Mouse (Mus musculus) cerebellum, postnatal 10 days (tissue): ENCODE data around the gene Rilpl1.
"Not testable (repeated sequence)": the region's sequence is repeated elsewhere in the genome, so short reads cannot be mapped to it uniquely, and the experiment has no call there.

Experiments used
- DNase-seq, 2 experiments: peaks; one replicate each; pipeline ENCODE4 v3.0.0; 2021; ENCODE audit warnings: mixed read lengths in 2 of 2

The Rilpl1 gene

GRCm38 (mm10) chr5:124529191-124529651 is 2.0 kb downstream of the Rilpl1 start:
- DNase-seq: no peak

- no peak for DNase-seq
Measured at GRCm38 (mm10) chr5:124528791-124529190, 2.4 kb downstream of the Rilpl1 start.

GRCm38 (mm10) chr5:124528351-124528750 is 2.8 kb downstream of the Rilpl1 start:
- DNase-seq: no peak

GRCm38 (mm10) chr5:124524943-124525342 is 6.2 kb downstream of the Rilpl1 start:
- no peak for DNase-seq

GRCm38 (mm10) chr5:124523032-124523431 is 8.2 kb downstream of the Rilpl1 start:
- no peak for DNase-seq

GRCm38 (mm10) chr5:124521588-124521987 is 9.6 kb downstream of the Rilpl1 start:
- DNase-seq: no peak

- no peak for DNase-seq
Measured at GRCm38 (mm10) chr5:124518648-124519047, 12.5 kb downstream of the Rilpl1 start.

- DNase-seq: no peak
Measured at GRCm38 (mm10) chr5:124515789-124516188, 15.4 kb downstream of the Rilpl1 start.

- DNase-seq: no peak
Measured at GRCm38 (mm10) chr5:124510536-124511050, 20.6 kb downstream of the Rilpl1 start.

GRCm38 (mm10) chr5:124509742-124510237 is 21.4 kb downstream of the Rilpl1 start:
- peak in 1 of 2 experiments; percentile 27 for DNase-seq

- no peak for DNase-seq
Measured at GRCm38 (mm10) chr5:124509200-124509599, 22.0 kb downstream of the Rilpl1 start.

- DNase-seq: no peak
Measured at GRCm38 (mm10) chr5:124506731-124507359, 24.3 kb downstream of the Rilpl1 start.

GRCm38 (mm10) chr5:124505235-124505634 is 26.0 kb downstream of the Rilpl1 start:
- DNase-seq: no peak

- DNase-seq: no peak
Measured at GRCm38 (mm10) chr5:124503742-124504141, 27.4 kb downstream of the Rilpl1 start.

- no peak for DNase-seq
Measured at GRCm38 (mm10) chr5:124501541-124501940, 29.6 kb downstream of the Rilpl1 start.

- no peak for DNase-seq
Measured at GRCm38 (mm10) chr5:124500573-124500972, 30.6 kb downstream of the Rilpl1 start.

GRCm38 (mm10) chr5:124500037-124500436 is 31.2 kb downstream of the Rilpl1 start:
- DNase-seq: not testable (repeated sequence)

GRCm38 (mm10) chr5:124499001-124499400 is 32.2 kb downstream of the Rilpl1 start:
- DNase-seq: no peak

GRCm38 (mm10) chr5:124498221-124498876 is 32.8 kb downstream of the Rilpl1 start:
- no peak for DNase-seq

- no peak for DNase-seq
Measured at GRCm38 (mm10) chr5:124496614-124497514, 34.3 kb downstream of the Rilpl1 start.

- no peak for DNase-seq
Measured at GRCm38 (mm10) chr5:124495547-124495946, 35.6 kb downstream of the Rilpl1 start.

GRCm38 (mm10) chr5:124493455-124493854 is 37.7 kb downstream of the Rilpl1 start:
- DNase-seq: no peak

- no peak for DNase-seq
Measured at GRCm38 (mm10) chr5:124492618-124493017, 38.6 kb downstream of the Rilpl1 start.
